Mouse (Mus musculus) retina, adult 2 months (tissue): ENCODE data around the gene Adgra3.

Experiments
- DNase-seq: peaks from one replicate; pipeline ENCODE4 v3.0.0-alpha.2; 2012; ENCODE audit warnings: low read depth, low spot score

Adgra3 gene

GRCm38 (mm10) chr5:50058421-50059286 lies at the start of gene Adgra3:
Adgra3 (minus strand) TSS chr5:50059006.
- DNase-seq, result no peak

GRCm38 (mm10) chr5:50083441-50083840 lies 24.6 kb upstream of the Adgra3 start:
- no peak for DNase-seq

- no peak for DNase-seq
These were observed 15.4 kb upstream of the Adgra3 start for GRCm38 (mm10) chr5:50074245-50074644.

GRCm38 (mm10) chr5:50064236-50064635 lies 5.4 kb upstream of the Adgra3 start:
- DNase-seq, result no peak

- DNase-seq, result no peak
These were observed 780 bp upstream of the Adgra3 start for GRCm38 (mm10) chr5:50059586-50059985.

- no peak for DNase-seq
These were observed 990 bp downstream of the Adgra3 start for GRCm38 (mm10) chr5:50057612-50058420.

- DNase-seq, result no peak
These were observed 6.3 kb downstream of the Adgra3 start for GRCm38 (mm10) chr5:50052456-50052855.

GRCm38 (mm10) chr5:50050668-50051425 lies 8.0 kb downstream of the Adgra3 start:
- DNase-seq, result no peak

- DNase-seq, result no peak
These were observed 8.8 kb downstream of the Adgra3 start for GRCm38 (mm10) chr5:50050037-50050436.

GRCm38 (mm10) chr5:50049506-50049905 lies 9.3 kb downstream of the Adgra3 start:
- no peak for DNase-seq

- no peak for DNase-seq
These were observed 9.8 kb downstream of the Adgra3 start for GRCm38 (mm10) chr5:50048960-50049359.

GRCm38 (mm10) chr5:50048271-50048851 lies 10.4 kb downstream of the Adgra3 start:
- DNase-seq, result no peak

GRCm38 (mm10) chr5:50045180-50045579 lies 13.6 kb downstream of the Adgra3 start:
- DNase-seq, result no peak

- no peak for DNase-seq
These were observed 15.1 kb downstream of the Adgra3 start for GRCm38 (mm10) chr5:50043677-50044076.

GRCm38 (mm10) chr5:50042274-50042943 lies 16.4 kb downstream of the Adgra3 start:
- DNase-seq, result no peak

- no peak for DNase-seq
These were observed 19.3 kb downstream of the Adgra3 start for GRCm38 (mm10) chr5:50039521-50039920.

GRCm38 (mm10) chr5:50037666-50038065 lies 21.1 kb downstream of the Adgra3 start:
- no peak for DNase-seq

GRCm38 (mm10) chr5:50034900-50035514 lies 23.8 kb downstream of the Adgra3 start:
- no peak for DNase-seq

- no peak for DNase-seq
These were observed 24.6 kb downstream of the Adgra3 start for GRCm38 (mm10) chr5:50034231-50034630.

GRCm38 (mm10) chr5:50033660-50034059 lies 25.1 kb downstream of the Adgra3 start:
- DNase-seq, result no peak
